Mouse (Mus musculus): ENCODE data around the gene Sag. TPM values are rescaled to one million over a fixed set of nuclear protein-coding genes. Genes with fewer than 3 reads are reported as not detected.

Sag gene
- total and polyA plus RNA-seq, 2 experiments from 2014 or later = 1.3 to 1.4 TPM

DNA sequence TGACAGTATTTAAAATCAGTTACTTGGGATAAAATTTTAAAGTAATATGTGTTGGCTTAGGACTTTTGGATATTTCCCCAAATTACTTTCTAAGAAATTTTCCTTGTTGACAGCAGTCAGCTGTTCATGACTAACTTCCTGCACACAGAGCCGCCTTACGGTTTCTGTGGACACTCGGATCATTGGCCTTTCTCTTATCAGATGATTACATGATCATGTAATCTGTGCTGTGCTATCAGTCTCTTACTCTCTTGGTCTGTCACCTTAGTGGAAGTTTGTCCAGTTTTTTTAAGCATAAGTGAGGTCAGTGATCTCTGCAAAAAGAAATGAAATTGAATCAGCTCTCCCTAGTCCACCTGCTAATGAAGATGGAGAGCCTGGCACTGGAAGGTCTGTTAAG, 31.8 kb upstream of the Sag start:
- Histone ChIP-seq H3K27ac (no peak overlapping the region), H3K36me3 (ENCODE audit: insufficient read depth, low read length) (peaks cover 70% of the 10 kb centered on the region), H3K4me2 (ENCODE audit: low read depth, low read length) (no peak overlapping the region), H3K27me3 (ENCODE audit: insufficient read depth, low read length) (no peaks in the 10 kb centered on the region), H3K9ac (replicated peaks; ENCODE audit: low read length) (no peak overlapping the region), H3K9me3 (ENCODE audit: low read length) (no peaks in the 10 kb centered on the region), H3K4me3 (ENCODE audit: low read length) (no peak overlapping the region), H3K4me1 (ENCODE audit: insufficient read depth, low read length) (no peaks in the 10 kb centered on the region)
- TF ChIP-seq CTCF (IDR thresholded peaks at IDR 0.05; ENCODE audit: low read depth) = no peak
- WGBS = 98% methylated on average over 3 of the region's 3 CpGs
- DNase-seq (ENCODE audit: low spot score) (no peak), ATAC-seq (no peak)

DNA sequence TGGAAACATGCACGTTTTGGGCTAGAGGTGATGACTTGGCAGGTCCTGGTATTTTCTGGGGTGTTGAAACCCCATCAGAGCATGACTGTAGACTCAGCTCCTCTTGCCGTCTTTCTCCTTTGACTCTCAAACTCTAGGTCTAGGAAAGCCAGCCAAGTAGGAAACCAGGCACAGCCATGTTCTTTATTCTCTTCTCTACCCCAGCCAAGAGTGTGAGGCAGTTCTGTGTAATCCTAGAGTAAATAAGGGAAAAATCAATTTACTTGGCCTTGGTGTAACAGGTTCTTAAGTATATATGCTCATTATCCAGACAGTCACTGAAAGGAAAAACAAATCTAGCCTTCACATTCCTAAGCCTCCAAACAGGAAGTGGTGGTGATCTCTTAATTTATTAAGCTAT, 30.1 kb upstream of the Sag start:
- H3K36me3 ChIP-seq (ENCODE audit: insufficient read depth, low read length) = peaks cover 71% of the 10 kb centered on the region
- H3K4me1 ChIP-seq (ENCODE audit: insufficient read depth, low read length) = no peaks in the 10 kb centered on the region
- H3K27me3 ChIP-seq (ENCODE audit: insufficient read depth, low read length) = no peaks in the 10 kb centered on the region
- TF ChIP-seq CTCF (IDR thresholded peaks at IDR 0.05; ENCODE audit: low read depth) = no peak
- H3K4me2 ChIP-seq (ENCODE audit: low read depth, low read length) = no peak overlapping the region
- H3K27ac ChIP-seq = no peak overlapping the region
- H3K9ac ChIP-seq (replicated peaks; ENCODE audit: low read length) = no peak overlapping the region
- 88% methylated on average over 2 of the region's 2 CpGs for WGBS
- no peak for DNase-seq (ENCODE audit: low spot score)
- H3K4me3 ChIP-seq (ENCODE audit: low read length) = no peak overlapping the region
- ATAC-seq = no peak
- H3K9me3 ChIP-seq (ENCODE audit: low read length) = no peaks in the 10 kb centered on the region

DNA sequence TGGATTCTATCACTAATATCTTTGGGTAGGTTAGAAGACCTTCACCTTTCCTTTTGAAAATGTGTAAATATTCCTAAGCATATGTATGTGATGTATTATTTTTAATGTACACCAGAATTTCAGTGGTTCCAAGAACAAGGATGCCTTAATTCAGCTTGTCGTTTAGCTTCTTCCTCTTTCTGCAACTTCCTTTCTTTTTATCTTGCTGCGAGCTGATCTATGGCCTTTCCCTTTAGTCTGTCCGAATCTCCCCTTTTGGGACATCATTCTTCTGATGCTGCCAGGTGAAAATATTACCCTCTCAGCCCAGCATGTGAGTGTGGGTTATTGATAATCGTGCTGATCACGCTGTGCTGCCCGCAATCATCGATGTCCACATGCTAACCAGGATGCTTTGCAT, 28.6 kb upstream of the Sag start:
- 98% methylated on average over 7 of the region's 7 CpGs for whole genome bisulfite sequencing
- H3K4me2 ChIP-seq (ENCODE audit: low read depth, low read length) = no peak overlapping the region

DNA sequence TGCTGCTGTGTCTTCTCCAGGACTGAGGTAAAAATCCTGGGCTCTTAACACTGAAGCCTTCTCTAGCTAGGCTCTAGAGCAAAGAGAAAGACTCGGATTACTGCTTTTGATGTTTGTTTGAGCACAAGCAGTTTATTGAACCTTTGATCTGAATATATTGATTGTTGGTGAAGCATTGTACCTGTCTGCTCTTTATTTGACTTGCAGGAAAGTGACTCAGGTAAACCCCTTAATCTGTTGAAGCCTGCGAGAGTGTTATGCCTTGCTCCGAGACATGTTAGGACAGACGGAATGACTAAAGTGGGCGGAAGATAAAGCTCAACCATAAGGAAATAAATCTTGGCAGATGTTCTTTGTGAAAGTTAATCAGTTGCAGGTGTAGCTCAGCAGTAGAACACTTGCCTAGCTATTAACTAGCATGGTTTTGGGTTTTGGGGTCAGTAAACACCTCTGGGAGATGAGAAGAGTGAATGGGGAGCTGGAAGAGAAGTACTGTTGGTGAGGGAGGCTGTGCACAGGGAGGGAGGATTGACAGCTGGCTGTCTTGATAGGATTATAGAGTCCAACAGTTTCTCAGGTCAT, 24.2 kb upstream of the Sag start:
- Histone ChIP-seq H3K4me2 (ENCODE audit: low read depth, low read length) (no peak overlapping the region), H3K36me3 (ENCODE audit: insufficient read depth, low read length) (peaks cover 78% of the 10 kb centered on the region)
- WGBS = 88% methylated on average over 5 of the region's 5 CpGs

More for the DNA sequence above, 28.6 kb upstream of the Sag start:
- no peak for TF ChIP-seq CTCF (IDR thresholded peaks at IDR 0.05; ENCODE audit: low read depth)
- no peak overlapping the region for H3K9ac ChIP-seq (replicated peaks; ENCODE audit: low read length)
- no peak overlapping the region for H3K4me3 ChIP-seq (ENCODE audit: low read length)
- H3K4me1 ChIP-seq (ENCODE audit: insufficient read depth, low read length) = no peaks in the 10 kb centered on the region
- ATAC-seq (no peak), DNase-seq (ENCODE audit: low spot score) (no peak)
- no peaks in the 10 kb centered on the region for H3K27me3 ChIP-seq (ENCODE audit: insufficient read depth, low read length)
- H3K27ac ChIP-seq = no peak overlapping the region
- H3K9me3 ChIP-seq (ENCODE audit: low read length) = no peaks in the 10 kb centered on the region
- peaks cover 80% of the 10 kb centered on the region for H3K36me3 ChIP-seq (ENCODE audit: insufficient read depth, low read length)

DNA sequence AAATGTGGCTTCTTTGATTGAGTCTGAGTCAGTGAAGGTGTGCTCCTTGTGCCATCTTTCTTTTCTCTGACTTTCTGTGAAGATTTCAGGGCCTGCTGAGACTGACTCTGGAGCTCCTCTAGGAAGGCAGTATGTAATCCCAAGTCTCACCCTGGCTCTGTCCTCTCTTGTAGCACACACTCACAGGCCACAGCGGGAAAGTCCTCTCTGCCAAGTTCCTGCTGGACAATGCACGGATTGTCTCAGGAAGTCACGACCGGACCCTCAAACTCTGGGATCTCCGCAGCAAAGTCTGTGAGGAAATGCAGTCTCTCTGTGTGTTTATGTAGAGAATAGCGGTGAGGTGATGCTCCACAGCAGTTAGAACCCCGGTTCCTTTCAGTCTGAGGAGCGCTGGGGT, 17.8 kb upstream of the Sag start:
- Histone ChIP-seq H3K4me3 (ENCODE audit: low read length) (no peak overlapping the region), H3K9ac (replicated peaks; ENCODE audit: low read length) (no peak overlapping the region), H3K27ac (peak overlapping the region; percentile 37; the same call in 1 of the 2 replicates), H3K27me3 (ENCODE audit: insufficient read depth, low read length) (no peaks in the 10 kb centered on the region), H3K36me3 (ENCODE audit: insufficient read depth, low read length) (peaks cover 59% of the 10 kb centered on the region), H3K4me1 (ENCODE audit: insufficient read depth, low read length) (no peaks in the 10 kb centered on the region), H3K9me3 (ENCODE audit: low read length) (no peaks in the 10 kb centered on the region), H3K4me2 (ENCODE audit: low read depth, low read length) (no peak overlapping the region)
- peak; percentile 48 for DNase-seq (ENCODE audit: low spot score)
- 72% methylated on average over 8 of the region's 8 CpGs for WGBS
- peak; percentile 72 for ATAC-seq
- no peak for TF ChIP-seq CTCF (IDR thresholded peaks at IDR 0.05; ENCODE audit: low read depth)

More for the DNA sequence above, 24.2 kb upstream of the Sag start:
- Histone ChIP-seq H3K9ac (replicated peaks; ENCODE audit: low read length) (no peak overlapping the region), H3K27me3 (ENCODE audit: insufficient read depth, low read length) (no peaks in the 10 kb centered on the region), H3K4me1 (ENCODE audit: insufficient read depth, low read length) (no peaks in the 10 kb centered on the region), H3K4me3 (ENCODE audit: low read length) (no peak overlapping the region), H3K9me3 (ENCODE audit: low read length) (no peaks in the 10 kb centered on the region), H3K27ac (no peak overlapping the region)
- ATAC-seq = no peak
- no peak for DNase-seq (ENCODE audit: low spot score)
- no peak for TF ChIP-seq CTCF (IDR thresholded peaks at IDR 0.05; ENCODE audit: low read depth)

DNA sequence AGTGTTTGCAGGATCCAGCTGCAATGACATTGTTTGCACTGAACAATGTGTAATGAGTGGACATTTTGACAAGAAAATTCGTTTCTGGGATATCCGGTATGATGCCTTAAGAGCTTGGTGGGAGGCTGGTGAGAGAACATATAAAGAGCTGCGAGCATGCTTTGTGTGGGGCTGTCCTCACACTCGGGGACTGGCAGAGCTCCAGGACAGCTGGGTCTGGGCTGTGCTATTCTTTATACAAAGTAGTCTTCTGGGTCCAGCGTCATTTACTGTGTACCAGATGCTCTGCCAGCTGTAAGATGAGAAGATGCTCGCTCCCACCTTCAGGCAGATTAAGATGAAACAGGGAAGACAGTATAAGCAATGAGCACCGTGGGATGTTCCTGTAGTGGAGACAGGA, 17.2 kb upstream of the Sag start:
- ATAC-seq (peak; percentile 78), DNase-seq (ENCODE audit: low spot score) (peak; percentile 70)
- Histone ChIP-seq H3K27ac (peak overlapping the region; percentile 37; the same call in 1 of the 2 replicates), H3K4me1 (ENCODE audit: insufficient read depth, low read length) (no peaks in the 10 kb centered on the region), H3K27me3 (ENCODE audit: insufficient read depth, low read length) (no peaks in the 10 kb centered on the region), H3K9ac (replicated peaks; ENCODE audit: low read length) (no peak overlapping the region), H3K9me3 (ENCODE audit: low read length) (no peaks in the 10 kb centered on the region), H3K4me3 (ENCODE audit: low read length) (no peak overlapping the region), H3K4me2 (ENCODE audit: low read depth, low read length) (no peak overlapping the region), H3K36me3 (ENCODE audit: insufficient read depth, low read length) (peaks cover 59% of the 10 kb centered on the region)
- TF ChIP-seq CTCF (IDR thresholded peaks at IDR 0.05; ENCODE audit: low read depth) = no peak
- WGBS = 52% methylated on average over 7 of the region's 7 CpGs

DNA sequence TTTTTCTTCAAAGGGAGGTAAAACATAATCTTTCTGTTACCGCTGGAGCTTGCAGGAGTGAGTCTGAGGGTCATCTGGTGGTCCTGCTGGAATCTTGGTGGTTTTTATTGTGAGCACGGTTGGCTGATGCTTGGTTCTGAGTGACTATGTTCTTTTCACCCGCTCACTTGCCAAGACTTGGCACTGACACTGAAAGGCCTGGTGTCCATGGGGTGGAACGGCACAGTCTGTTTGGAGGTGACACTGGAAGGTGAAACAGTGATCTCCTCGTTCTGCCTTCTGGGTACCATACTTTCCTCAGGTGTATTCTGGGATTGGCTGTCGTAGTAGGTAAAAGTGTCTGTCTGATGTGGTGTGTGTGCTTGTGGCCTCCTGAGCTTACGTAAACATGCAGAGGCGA, 13.8 kb upstream of the Sag start:
- H3K4me2 ChIP-seq (ENCODE audit: low read depth, low read length) = no peak overlapping the region
- WGBS = 90% methylated on average over 8 of the region's 8 CpGs
- H3K9ac ChIP-seq (replicated peaks; ENCODE audit: low read length) = no peak overlapping the region
- ATAC-seq = no peak
- H3K4me1 ChIP-seq (ENCODE audit: insufficient read depth, low read length) = no peaks in the 10 kb centered on the region
- no peak overlapping the region for H3K4me3 ChIP-seq (ENCODE audit: low read length)
- H3K9me3 ChIP-seq (ENCODE audit: low read length) = no peaks in the 10 kb centered on the region
- H3K27ac ChIP-seq = no peak overlapping the region
- no peak for DNase-seq (ENCODE audit: low spot score)
- H3K27me3 ChIP-seq (ENCODE audit: insufficient read depth, low read length) = no peaks in the 10 kb centered on the region
- peaks cover 61% of the 10 kb centered on the region for H3K36me3 ChIP-seq (ENCODE audit: insufficient read depth, low read length)
- no peak for TF ChIP-seq CTCF (IDR thresholded peaks at IDR 0.05; ENCODE audit: low read depth)
